Mouse (Mus musculus) thymus, postnatal 4 days (tissue): ENCODE data around the gene Aff3.
"Not testable (repeated sequence)": the region's sequence is repeated elsewhere in the genome, so short reads cannot be mapped to it uniquely, and the experiment has no call there.

Experiments
- DNase-seq: peaks from one replicate; pipeline ENCODE4 v3.0.0; 2021

Aff3 gene

DNA sequence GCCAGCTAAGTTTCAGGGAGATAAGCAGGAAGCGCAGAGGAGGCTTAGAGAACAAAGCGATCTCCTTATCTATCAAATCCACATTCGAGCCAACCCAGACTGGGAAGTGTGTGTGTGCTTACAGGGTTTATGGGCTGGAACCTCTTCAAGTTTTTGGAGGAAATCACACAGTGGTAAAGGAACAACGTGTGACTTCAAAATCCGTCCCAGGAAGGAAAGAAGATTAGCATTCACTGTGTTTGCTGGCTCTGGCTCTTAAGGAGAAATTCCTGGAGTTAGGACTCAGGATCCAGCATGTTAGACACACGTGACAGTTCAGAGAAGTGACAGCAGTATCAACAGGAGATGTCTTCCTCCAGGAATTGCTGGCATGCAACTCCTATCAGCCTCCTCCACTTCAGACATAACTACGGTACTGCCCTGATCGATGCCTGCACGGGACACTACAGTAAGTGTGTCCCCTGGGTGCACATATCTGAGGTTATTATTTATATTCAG is 186.5 kb downstream of the Aff3 start:
- DNase-seq = no peak

GRCm38 (mm10) chr1:38470817-38471216 is 193.9 kb downstream of the Aff3 start:
- no peak for DNase-seq

DNA sequence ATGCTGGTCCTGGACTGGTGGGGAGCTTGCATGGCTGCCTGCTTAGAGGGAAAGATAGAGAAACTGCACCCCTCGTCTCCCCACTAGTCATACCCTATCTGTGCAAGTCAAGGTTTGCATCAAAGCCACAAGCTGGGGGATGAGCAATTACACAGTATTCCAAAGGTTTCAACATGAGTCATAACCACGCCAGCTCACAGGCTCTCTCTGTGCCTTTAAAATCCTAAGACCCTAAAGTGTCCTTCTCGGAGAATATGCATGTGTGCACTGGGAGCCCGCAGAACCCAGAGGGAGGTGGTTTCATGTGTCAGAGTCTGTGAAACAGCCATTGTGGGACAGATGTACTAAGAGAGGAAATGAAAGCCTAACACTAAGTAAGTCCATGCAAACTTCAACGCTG is 194.6 kb downstream of the Aff3 start:
- DNase-seq = no peak

GRCm38 (mm10) chr1:38467305-38468083 is 197.3 kb downstream of the Aff3 start:
- DNase-seq = no peak

GRCm38 (mm10) chr1:38456719-38457269 is 208.0 kb downstream of the Aff3 start:
- no peak for DNase-seq

- DNase-seq = no peak
Observed at GRCm38 (mm10) chr1:38454921-38455320, 209.8 kb downstream of the Aff3 start.

DNA sequence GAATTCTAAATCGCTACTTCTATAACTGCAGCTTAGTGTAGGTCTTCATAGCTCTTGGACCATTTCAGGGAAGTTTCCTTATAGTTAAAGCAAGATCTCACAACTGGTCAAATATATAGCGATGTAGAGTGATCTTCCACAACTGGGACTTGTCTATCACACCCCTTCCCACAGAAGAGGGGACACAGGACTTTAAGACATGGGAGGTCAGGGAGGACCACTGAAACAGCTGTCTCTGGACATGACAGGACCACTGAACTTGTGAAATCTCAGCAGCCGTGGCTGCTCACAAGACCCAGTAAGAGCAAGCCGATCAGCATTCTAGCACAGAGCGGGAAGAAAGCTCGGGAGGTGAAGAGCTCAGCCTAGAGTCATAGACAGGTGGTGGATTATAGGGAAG is 213.4 kb downstream of the Aff3 start:
- DNase-seq = no peak

- DNase-seq = no peak
Observed at GRCm38 (mm10) chr1:38450677-38451076, 214.1 kb downstream of the Aff3 start.

- DNase-seq = no peak
Observed at GRCm38 (mm10) chr1:38449816-38450478, 214.8 kb downstream of the Aff3 start.

DNA sequence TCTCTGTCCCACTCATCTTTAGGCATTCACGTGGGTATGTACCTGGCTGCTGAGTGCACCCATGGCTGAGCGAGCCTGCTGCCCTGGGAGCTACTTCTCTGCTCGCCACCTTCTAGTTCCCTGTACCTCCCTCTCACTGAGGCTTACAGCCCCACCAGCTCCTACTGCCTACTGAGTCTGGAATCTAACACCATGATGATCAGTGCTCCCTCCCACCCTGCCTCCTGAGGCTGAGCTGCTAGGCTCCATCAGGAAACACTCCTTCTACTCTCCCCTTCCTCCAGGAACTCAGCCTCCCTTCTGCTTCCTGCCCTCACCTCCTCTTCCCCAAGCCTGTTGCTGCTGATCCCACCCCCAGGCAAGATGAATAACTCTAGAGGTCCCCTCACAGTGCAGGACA is 215.9 kb downstream of the Aff3 start:
- DNase-seq = no peak

DNA sequence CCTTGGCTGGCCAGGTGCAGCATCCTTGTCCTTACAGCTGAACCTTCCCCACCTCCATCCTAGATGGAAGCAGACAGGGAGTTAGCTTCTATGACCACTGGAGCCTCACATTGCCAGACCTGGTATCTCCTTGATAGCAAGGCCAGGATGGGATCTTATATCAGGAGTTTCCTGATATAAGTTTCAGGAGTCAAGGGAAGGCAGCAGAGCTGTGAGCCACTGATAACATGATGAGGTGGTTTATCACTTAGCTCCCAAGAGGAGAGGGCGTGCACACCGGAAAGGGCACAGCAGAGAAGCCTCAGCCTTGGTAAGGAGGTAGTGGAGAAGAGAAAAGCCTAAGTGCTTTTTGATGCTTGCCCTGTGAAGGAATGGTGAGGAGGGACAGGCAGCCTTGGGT is 217.2 kb downstream of the Aff3 start:
- DNase-seq = no peak

DNA sequence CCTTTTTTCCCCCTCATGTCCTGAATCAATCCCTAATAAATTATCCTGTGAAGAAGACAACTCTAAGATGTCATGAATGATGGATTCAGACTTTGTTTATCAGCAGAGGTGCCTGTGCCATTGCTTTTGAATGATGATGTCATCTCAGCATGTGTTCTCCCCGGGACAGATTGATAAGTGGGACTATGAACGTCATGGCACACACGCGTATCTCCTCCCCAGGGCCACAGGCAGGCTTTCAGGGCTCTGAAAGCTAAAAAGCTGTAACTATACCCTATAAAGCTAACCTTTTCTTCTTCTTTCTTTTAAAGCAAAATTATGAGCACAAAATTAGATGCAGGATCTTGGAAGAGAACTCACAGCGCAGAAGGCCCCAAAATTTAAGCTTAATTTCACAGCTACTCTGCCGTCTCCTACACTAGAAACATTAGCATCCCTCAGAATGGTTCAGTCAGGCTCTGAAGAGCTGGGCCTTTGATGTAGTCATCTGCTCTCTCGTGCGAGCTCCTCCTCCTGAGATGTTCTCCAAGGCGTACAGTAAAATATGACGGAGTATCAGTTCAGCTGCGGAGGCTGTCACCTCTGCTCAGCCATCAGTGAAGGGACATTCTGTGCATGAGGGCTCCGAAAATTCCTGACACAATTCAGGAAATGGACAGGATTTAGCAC is 218.5 kb downstream of the Aff3 start:
- no peak for DNase-seq

- DNase-seq = no peak
Observed at GRCm38 (mm10) chr1:38442887-38443286, 221.9 kb downstream of the Aff3 start.

- no peak for DNase-seq
Observed at GRCm38 (mm10) chr1:38442479-38442878, 222.3 kb downstream of the Aff3 start.

DNA sequence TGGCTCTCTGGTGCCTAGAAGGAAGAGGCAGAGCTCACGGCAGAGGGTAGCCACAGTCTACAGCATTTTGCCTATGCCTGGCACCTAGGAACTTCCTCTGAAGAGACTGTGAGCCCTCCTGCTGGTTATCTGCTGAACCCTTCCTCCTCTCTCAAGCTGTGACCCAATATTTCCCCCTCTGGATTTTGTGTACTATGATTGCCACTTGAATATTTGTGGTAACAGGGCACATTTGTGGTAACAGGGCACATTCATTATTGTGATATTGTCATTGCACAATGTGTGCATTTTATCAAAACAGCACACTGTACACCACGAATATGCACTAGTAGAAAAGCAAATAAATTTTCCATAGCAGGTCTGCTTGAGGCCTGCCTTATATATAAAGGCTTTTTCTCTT is 223.0 kb downstream of the Aff3 start:
- no peak for DNase-seq

DNA sequence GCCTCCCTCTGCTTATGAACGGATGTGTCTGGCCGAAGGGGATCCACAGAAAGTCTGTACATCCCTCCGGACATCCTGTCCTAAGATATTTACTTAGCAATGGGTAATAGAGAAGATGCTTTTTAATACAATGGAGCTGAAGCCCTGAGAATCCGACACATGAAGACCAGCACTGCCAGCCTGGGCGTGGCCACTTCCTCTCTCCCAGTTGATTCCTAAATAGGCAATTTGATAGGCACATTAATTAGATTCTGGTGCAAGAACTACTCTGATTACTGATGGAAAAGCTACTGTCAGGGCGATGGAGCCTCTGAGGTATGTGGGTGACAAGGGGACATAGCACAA is 224.3 kb downstream of the Aff3 start:
- no peak for DNase-seq

GRCm38 (mm10) chr1:38439751-38440470 is 224.8 kb downstream of the Aff3 start:
- DNase-seq = no peak

DNA sequence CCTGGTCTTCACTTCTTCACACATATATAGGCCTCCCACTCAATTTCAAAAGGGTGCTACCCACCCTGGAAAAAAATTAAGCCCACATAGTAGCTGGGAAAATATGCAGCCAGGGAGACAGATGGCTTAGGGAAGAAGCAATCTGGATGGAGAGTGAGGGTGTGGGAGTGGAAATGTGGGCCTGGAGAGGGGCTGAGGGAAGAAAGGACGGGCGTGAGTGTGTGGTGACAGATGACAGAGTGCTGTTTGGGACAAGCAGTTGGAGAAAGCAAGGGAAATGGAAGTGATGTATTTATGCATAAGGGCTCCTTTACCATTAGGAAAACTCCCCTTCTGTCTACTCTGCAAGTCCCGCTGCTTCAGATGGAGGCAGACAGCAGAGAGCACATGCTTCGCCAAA is 226.3 kb downstream of the Aff3 start:
- no peak for DNase-seq

DNA sequence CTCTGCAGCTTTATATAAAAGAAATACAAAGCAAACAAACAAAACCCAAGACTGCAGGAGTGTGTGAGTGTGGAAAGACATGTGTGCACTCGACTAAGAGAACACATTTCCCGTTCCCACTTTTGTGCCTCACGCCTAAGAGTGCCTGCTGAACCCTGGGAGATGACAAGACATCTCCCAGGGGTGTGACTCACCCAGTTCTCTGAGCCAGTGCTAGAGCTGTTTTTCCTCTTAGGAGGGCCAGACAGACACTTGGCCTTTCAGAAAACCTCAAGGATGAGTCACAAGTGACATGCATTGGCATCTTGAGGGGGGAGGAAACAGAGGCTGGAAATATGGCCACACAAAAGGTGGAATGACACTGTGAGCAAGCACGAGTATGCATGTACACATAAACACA is 227.1 kb downstream of the Aff3 start:
- DNase-seq = no peak

DNA sequence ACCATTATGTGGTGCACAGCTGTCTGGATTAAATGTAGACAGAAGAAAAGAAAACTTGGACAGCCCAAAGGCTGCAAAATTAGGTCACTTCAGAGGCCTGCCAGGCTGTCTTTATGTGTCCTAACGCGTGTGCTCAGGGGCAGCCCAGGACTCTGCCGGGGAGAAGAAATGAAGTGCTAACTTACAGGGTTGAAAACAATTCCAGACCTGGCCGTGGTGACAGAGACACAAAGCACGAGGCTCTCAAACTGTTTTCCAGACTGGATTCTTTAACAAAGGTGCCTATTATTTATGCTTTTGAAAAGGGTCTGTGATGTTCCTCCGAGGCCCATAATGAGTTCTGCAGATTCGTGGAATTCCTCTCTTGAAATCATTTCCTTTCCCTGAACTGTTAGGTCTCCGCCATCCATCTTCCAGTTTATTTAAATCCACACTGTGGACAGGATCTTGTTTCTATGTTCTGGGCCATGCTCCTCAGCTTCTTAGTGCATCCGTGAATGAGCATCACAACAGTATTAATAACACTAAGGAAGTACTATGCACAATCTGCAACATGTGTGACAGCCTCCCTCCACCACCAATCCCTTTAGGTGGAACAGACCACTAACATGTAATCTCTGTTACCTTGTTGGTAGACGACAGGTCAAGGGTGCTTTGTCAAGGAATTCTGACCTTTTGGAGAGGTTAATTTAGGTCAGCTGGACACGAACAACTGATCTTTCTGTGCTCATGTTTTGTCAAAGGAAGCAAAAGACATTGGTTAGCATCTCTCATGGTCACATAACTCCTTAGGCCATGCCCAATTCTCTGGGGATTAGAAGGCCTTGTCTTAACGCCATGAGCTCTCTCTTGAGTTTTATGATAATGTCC is 228.0 kb downstream of the Aff3 start:
- DNase-seq = no peak

GRCm38 (mm10) chr1:38430311-38430710 is 234.4 kb downstream of the Aff3 start:
- not testable (repeated sequence) for DNase-seq
